Mouse (Mus musculus) Patski (cell line): ENCODE results near the gene Cebpb. TPM values are rescaled to one million over a fixed set of nuclear protein-coding genes. Genes with fewer than 3 reads are reported as not detected.

Experiments
- ATAC-seq: fragments of 100-300 bp; one replicate; pipeline ENCODE4 v1.8.0; 2021
- CTCF ChIA-PET: fragments of 350-600 bp; sonication (Branson Sonifier 250); formaldehyde crosslinking; loops from one replicate; lab custom pipeline; 2022; ENCODE audit warnings: inconsistent platforms; lab: Charles Lee
- POLR2A ChIA-PET: fragments of 350-600 bp; sonication (Branson Sonifier 250); formaldehyde crosslinking; loops from one replicate; lab custom pipeline; 2022; ENCODE audit warnings: antibody characterized with exemption, inconsistent platforms; lab: Charles Lee
- DNase-seq: peaks from one replicate; pipeline ENCODE4 v3.0.0-alpha.2; 2011; ENCODE audit warnings: low read depth, low spot score
- H3K27me3 ChIP-seq: fragments of 371-371 bp; one replicate; pipeline ENCODE4 v1.5.1; 2021
- CTCF ChIP-seq: fragments of 100-300 bp; IDR thresholded peaks from one replicate; pipeline ENCODE4 v1.5.1; 2021
- in situ Hi-C: fragments of 300-500 bp; cut with MboI; formaldehyde crosslinking; loops from 3 replicates; pipeline ENCODE4 v1.11.1; 2018; ENCODE audit warnings: low pct_unique_long_range_greater_than_20kb, mixed read lengths
- polyA plus RNA-seq: library from polyadenylated mRNA; unstranded; gene quantifications from one replicate; pipeline ENCODE4 v1.2.3, GENCODE M21; 2021

Cebpb gene
- polyA plus RNA-seq, 1 experiment from 2014 or later: 129 TPM

GRCm38 (mm10) chr2:167739030-167739429, 50.3 kb downstream of the Cebpb start:
- no peaks in the 10 kb centered on the region for H3K27me3 ChIP-seq
- DNase-seq: no peak
- ChIA-PET POLR2A (interaction anchor here (0.7 to 2.0 kb wide), 4 partner anchors 10 to 83 kb away, joined by 4 to 5 read pairs (median 4); no protein-coding TSS in a partner anchor), CTCF (interaction anchor here (0.9 to 1.2 kb wide), 2 partner anchors 11 to 25 kb away, joined by 3 read pairs; no protein-coding TSS in a partner anchor)
- in situ Hi-C loops: no loop called here
- TF ChIP-seq CTCF: no peak
- ATAC-seq: no peak

Other genes with a start within 250 kb of the Cebpb start
- 69.4 TPM for gene Rnf114, start 196.3 kb upstream of the Cebpb start, polyA plus RNA-seq
- gene Spata2, start 196.0 kb upstream of the Cebpb start, polyA plus RNA-seq: 23.7 TPM
- 0.10 TPM for gene Snai1, start 150.7 kb upstream of the Cebpb start, polyA plus RNA-seq
- gene Ube2v1, start 56.8 kb upstream of the Cebpb start, polyA plus RNA-seq: 180 TPM
- gene Gm20431, start 27.4 kb upstream of the Cebpb start, polyA plus RNA-seq: 0.95 TPM
- 36.1 TPM for gene Tmem189, start 907 bp downstream of the Cebpb start, polyA plus RNA-seq
- 49.2 TPM for gene Ptpn1, start 243.1 kb downstream of the Cebpb start, polyA plus RNA-seq